Mouse (Mus musculus) forebrain, embryonic 14.5 days (tissue): ENCODE results near the gene Ccng2. TPM values are rescaled to one million over a fixed set of nuclear protein-coding genes. Genes with fewer than 3 reads are reported as not detected.

ENCODE experiments used
- ATAC-seq: fragments of 200-750 bp; cut with Nextera tagmentation; 2 replicates; pipeline ENCODE4 v1.8.0; 2017; ENCODE audit warnings: mild to moderate bottlenecking, moderate library complexity
- DNase-seq: peaks from one replicate; pipeline ENCODE4 v3.0.0-alpha.2; 2015; ENCODE audit warnings: low spot score
- H3K27ac ChIP-seq: fragments of 300-500 bp; sonication (generic); 2 replicates; pipeline ENCODE4 v1.5.1; 2014; ENCODE audit warnings: low read depth, mild to moderate bottlenecking, control low read depth, low read length, moderate library complexity
- H3K27me3 ChIP-seq: fragments of 300-500 bp; sonication (generic); replicated peaks from 2 replicates; pipeline ENCODE4 v1.6.1; 2014; ENCODE audit warnings: low read length, control low read depth, mixed read lengths; ENCODE audit not compliant: control insufficient read depth, insufficient read depth
- H3K36me3 ChIP-seq: fragments of 300-500 bp; sonication (generic); 2 replicates; pipeline ENCODE4 v1.6.1; 2014; ENCODE audit warnings: low read length, control low read depth; ENCODE audit not compliant: control insufficient read depth, insufficient read depth
- H3K4me1 ChIP-seq: fragments of 300-500 bp; sonication (generic); 2 replicates; pipeline ENCODE4 v1.6.1; 2014; ENCODE audit warnings: antibody characterized with exemption, low read length, control low read depth; ENCODE audit not compliant: control insufficient read depth, insufficient read depth
- H3K4me2 ChIP-seq: fragments of 300-500 bp; sonication (generic); 2 replicates; pipeline ENCODE4 v1.6.1; 2014; ENCODE audit warnings: mild to moderate bottlenecking, control low read depth, low read length
- H3K4me3 ChIP-seq: fragments of 300-500 bp; sonication (generic); 2 replicates; pipeline ENCODE4 v1.5.1; 2014; ENCODE audit warnings: low read depth, low read length, control low read depth
- H3K9ac ChIP-seq: fragments of 300-500 bp; sonication (generic); 2 replicates; pipeline ENCODE4 v1.6.1; 2014; ENCODE audit warnings: mild to moderate bottlenecking, low read length, control low read depth, moderate library complexity
- H3K9me3 ChIP-seq: fragments of 300-500 bp; sonication (generic); replicated peaks from 2 replicates; pipeline ENCODE4 v1.6.1; 2016; ENCODE audit warnings: low read length, control low read depth, mixed read lengths; ENCODE audit not compliant: control insufficient read depth
- WGBS: fragments of 180-500 bp; shearing (Covaris S2); extraction: QIAGEN DNeasy Blood & Tissue Kit; methylation state at CpG from one replicate; pipeline ENCODE4 v1.1.7; 2014; 5-methylcytosine and 5-hydroxymethylcytosine counted together
- polyA plus RNA-seq: library from polyadenylated mRNA; unstranded; fragments of >200 nt; fragmentation: Nextera tagmentation; extraction: Ambion mirVana; gene quantifications from 2 replicates; pipeline ENCODE4 v1.2.1, GENCODE M21; 2014

Gene Ccng2
- polyA plus RNA-seq, 1 experiment from 2014 or later: 140 TPM

- peaks cover 3% of the 10 kb centered on the region; the same call in 1 of the 2 replicates for H3K4me1 ChIP-seq
- H3K4me2 ChIP-seq: no peak overlapping the region
- DNase-seq: no peak
- H3K4me3 ChIP-seq: no peak overlapping the region
- H3K9ac ChIP-seq: no peak overlapping the region
- no peaks in the 10 kb centered on the region for H3K36me3 ChIP-seq
- ATAC-seq: no peak
- no peak overlapping the region for H3K27ac ChIP-seq
- WGBS: 86% methylated on average over 2 of the region's 2 CpGs
- no peaks in the 10 kb centered on the region for H3K9me3 ChIP-seq
- no peaks in the 10 kb centered on the region for H3K27me3 ChIP-seq
These were observed 32.5 kb upstream of the Ccng2 start for GRCm38 (mm10) chr5:93234605-93235004.

- no peak overlapping the region for H3K9ac ChIP-seq
- H3K27me3 ChIP-seq: no peaks in the 10 kb centered on the region
- no peaks in the 10 kb centered on the region for H3K36me3 ChIP-seq
- no peak overlapping the region for H3K4me3 ChIP-seq
- DNase-seq (peak; percentile 46), ATAC-seq (peak; percentile 48; the same call in 1 of the 2 replicates)
- H3K4me1 ChIP-seq: peaks cover 3% of the 10 kb centered on the region; the same call in 1 of the 2 replicates
- WGBS: 48% methylated on average over 3 of the region's 3 CpGs
- H3K27ac ChIP-seq: no peak overlapping the region
- H3K4me2 ChIP-seq: no peak overlapping the region
- H3K9me3 ChIP-seq: no peaks in the 10 kb centered on the region
These were observed 31.2 kb upstream of the Ccng2 start for GRCm38 (mm10) chr5:93235888-93236287.

GRCm38 (mm10) chr5:93236541-93236940, 30.5 kb upstream of the Ccng2 start:
- no peak for ATAC-seq
- H3K4me2 ChIP-seq: no peak overlapping the region
- WGBS: 78% methylated on average over 4 of the region's 4 CpGs

GRCm38 (mm10) chr5:93239590-93240544, 27.2 kb upstream of the Ccng2 start:
- Histone ChIP-seq H3K4me3 (no peak overlapping the region), H3K27ac (no peak overlapping the region), H3K4me2 (no peak overlapping the region), H3K4me1 (no peaks in the 10 kb centered on the region), H3K36me3 (no peaks in the 10 kb centered on the region), H3K9ac (no peak overlapping the region), H3K27me3 (no peaks in the 10 kb centered on the region), H3K9me3 (no peaks in the 10 kb centered on the region)
- 88% methylated on average over 8 of the region's 8 CpGs for WGBS
- ATAC-seq (no peak), DNase-seq (no peak)

More at GRCm38 (mm10) chr5:93236541-93236940, 30.5 kb upstream of the Ccng2 start:
- H3K27ac ChIP-seq: no peak overlapping the region
- no peaks in the 10 kb centered on the region for H3K27me3 ChIP-seq
- H3K4me3 ChIP-seq: no peak overlapping the region
- no peaks in the 10 kb centered on the region for H3K9me3 ChIP-seq
- DNase-seq: no peak
- no peaks in the 10 kb centered on the region for H3K36me3 ChIP-seq
- H3K4me1 ChIP-seq: peaks cover 3% of the 10 kb centered on the region; the same call in 1 of the 2 replicates
- H3K9ac ChIP-seq: no peak overlapping the region

- DNase-seq: no peak
- no peaks in the 10 kb centered on the region for H3K27me3 ChIP-seq
- H3K27ac ChIP-seq: no peak overlapping the region
- ATAC-seq: no peak
- H3K4me3 ChIP-seq: no peak overlapping the region
- no peaks in the 10 kb centered on the region for H3K36me3 ChIP-seq
- H3K9me3 ChIP-seq: no peaks in the 10 kb centered on the region
- 66% methylated on average over 2 of the region's 2 CpGs for WGBS
- H3K4me2 ChIP-seq: no peak overlapping the region
- H3K9ac ChIP-seq: no peak overlapping the region
- H3K4me1 ChIP-seq: no peaks in the 10 kb centered on the region
These were observed 21.8 kb upstream of the Ccng2 start for GRCm38 (mm10) chr5:93245280-93245679.

GRCm38 (mm10) chr5:93249940-93250578, 17.0 kb upstream of the Ccng2 start:
- Histone ChIP-seq H3K4me2 (no peak overlapping the region), H3K4me1 (no peaks in the 10 kb centered on the region), H3K27ac (no peak overlapping the region), H3K27me3 (no peaks in the 10 kb centered on the region), H3K4me3 (no peak overlapping the region), H3K9me3 (no peaks in the 10 kb centered on the region; the same call in 1 of the 2 replicates), H3K36me3 (no peaks in the 10 kb centered on the region), H3K9ac (no peak overlapping the region)
- DNase-seq (no peak), ATAC-seq (no peak)
- WGBS: 82% methylated on average over 6 of the region's 6 CpGs

GRCm38 (mm10) chr5:93251001-93251760, 15.9 kb upstream of the Ccng2 start:
- 86% methylated on average over 12 of the region's 12 CpGs for WGBS
- DNase-seq: no peak

GRCm38 (mm10) chr5:93255759-93256265, 11.2 kb upstream of the Ccng2 start:
- H3K9ac ChIP-seq: no peak overlapping the region
- H3K27ac ChIP-seq: no peak overlapping the region
- no peaks in the 10 kb centered on the region for H3K27me3 ChIP-seq
- H3K36me3 ChIP-seq: no peaks in the 10 kb centered on the region
- ATAC-seq: no peak
- no peaks in the 10 kb centered on the region for H3K4me1 ChIP-seq
- no peaks in the 10 kb centered on the region; the same call in 1 of the 2 replicates for H3K9me3 ChIP-seq
- 90% methylated on average over 5 of the region's 5 CpGs for WGBS
- DNase-seq: no peak
- no peak overlapping the region for H3K4me3 ChIP-seq
- no peak overlapping the region for H3K4me2 ChIP-seq

More at GRCm38 (mm10) chr5:93251001-93251760, 15.9 kb upstream of the Ccng2 start:
- no peak for ATAC-seq
- Histone ChIP-seq H3K9me3 (no peaks in the 10 kb centered on the region; the same call in 1 of the 2 replicates), H3K27me3 (no peaks in the 10 kb centered on the region), H3K4me2 (no peak overlapping the region), H3K4me3 (no peak overlapping the region), H3K36me3 (no peaks in the 10 kb centered on the region), H3K9ac (no peak overlapping the region), H3K4me1 (no peaks in the 10 kb centered on the region), H3K27ac (no peak overlapping the region)
